Mouse (Mus musculus): Measurements from ENCODE around the gene BC052040.

- TF ChIP-seq CTCF (IDR thresholded peaks at IDR 0.05; ENCODE audit: low read depth, low read length) (no peak), EP300 (IDR thresholded peaks at IDR 0.05; ENCODE audit: insufficient read depth, low read depth, low read length) (no peak)
Measured at GRCm38 (mm10) chr2:115583776-115584175, 2.3 kb downstream of the BC052040 start.

All from ES-Bruce4 (cell line).